Mouse (Mus musculus) intestine, postnatal 0 days (tissue): ENCODE measurements around the gene Fam57b. TPM values are rescaled to one million over a fixed set of nuclear protein-coding genes. Genes with fewer than 3 reads are reported as not detected.

Experiments used
- ATAC-seq: fragments of 200-750 bp; cut with Nextera tagmentation; 2 replicates; pipeline ENCODE4 v1.8.0; 2017; ENCODE audit warnings: mild to moderate bottlenecking, moderate TSS enrichment, moderate library complexity
- H3K27ac ChIP-seq: fragments of 300-500 bp; sonication (generic); 2 replicates; pipeline ENCODE4 v1.5.1; 2014; ENCODE audit warnings: mild to moderate bottlenecking, low read depth, low read length, moderate library complexity
- H3K27me3 ChIP-seq: fragments of 300-500 bp; sonication (generic); replicated peaks from 2 replicates; pipeline ENCODE4 v1.6.1; 2014; ENCODE audit warnings: low read length, mixed read lengths; ENCODE audit not compliant: control insufficient read depth, insufficient read depth
- H3K36me3 ChIP-seq: fragments of 300-500 bp; sonication (generic); 2 replicates; pipeline ENCODE4 v1.6.1; 2014; ENCODE audit warnings: mild to moderate bottlenecking, moderate library complexity; ENCODE audit not compliant: control insufficient read depth, insufficient read depth
- H3K4me1 ChIP-seq: fragments of 300-500 bp; sonication (generic); replicated peaks from 2 replicates; pipeline ENCODE4 v1.6.1; 2014; ENCODE audit warnings: antibody characterized with exemption, low read length, mixed read lengths; ENCODE audit not compliant: control insufficient read depth, insufficient read depth
- H3K4me2 ChIP-seq: fragments of 300-500 bp; sonication (generic); replicated peaks from 2 replicates; pipeline ENCODE4 v1.6.1; 2014; ENCODE audit warnings: low read depth, mild to moderate bottlenecking, moderate library complexity
- H3K4me3 ChIP-seq: fragments of 300-500 bp; sonication (generic); 2 replicates; pipeline ENCODE4 v1.5.1; 2014; ENCODE audit warnings: low read depth, low read length
- H3K9ac ChIP-seq: fragments of 300-500 bp; sonication (generic); 2 replicates; pipeline ENCODE4 v1.6.1; 2014; ENCODE audit warnings: mild to moderate bottlenecking, low read depth, low read length
- H3K9me3 ChIP-seq: fragments of 300-500 bp; sonication (generic); 2 replicates; pipeline ENCODE4 v1.6.1; 2016; ENCODE audit warnings: mixed run types; ENCODE audit not compliant: control insufficient read depth
- CTCF ChIP-seq: sonication (generic); IDR thresholded peaks from 2 replicates; pipeline ENCODE4 v1.5.1; 2016; ENCODE audit warnings: low read depth, mild to moderate bottlenecking, control low read depth, antibody characterized with exemption, moderate library complexity
- WGBS: fragments of 180-500 bp; shearing (Covaris S2); extraction: QIAGEN DNeasy Blood & Tissue Kit; methylation state at CpG from one replicate; pipeline ENCODE4 v1.1.7; 2014; 5-methylcytosine and 5-hydroxymethylcytosine counted together
- polyA plus RNA-seq: library from polyadenylated mRNA; unstranded; fragments of >200 nt; fragmentation: Nextera tagmentation; extraction: Ambion mirVana; gene quantifications from 2 replicates; pipeline ENCODE4 v1.2.1, GENCODE M21; 2015

Fam57b gene
- 0.97 and 1.2 TPM in 2 replicates for polyA plus RNA-seq

DNA sequence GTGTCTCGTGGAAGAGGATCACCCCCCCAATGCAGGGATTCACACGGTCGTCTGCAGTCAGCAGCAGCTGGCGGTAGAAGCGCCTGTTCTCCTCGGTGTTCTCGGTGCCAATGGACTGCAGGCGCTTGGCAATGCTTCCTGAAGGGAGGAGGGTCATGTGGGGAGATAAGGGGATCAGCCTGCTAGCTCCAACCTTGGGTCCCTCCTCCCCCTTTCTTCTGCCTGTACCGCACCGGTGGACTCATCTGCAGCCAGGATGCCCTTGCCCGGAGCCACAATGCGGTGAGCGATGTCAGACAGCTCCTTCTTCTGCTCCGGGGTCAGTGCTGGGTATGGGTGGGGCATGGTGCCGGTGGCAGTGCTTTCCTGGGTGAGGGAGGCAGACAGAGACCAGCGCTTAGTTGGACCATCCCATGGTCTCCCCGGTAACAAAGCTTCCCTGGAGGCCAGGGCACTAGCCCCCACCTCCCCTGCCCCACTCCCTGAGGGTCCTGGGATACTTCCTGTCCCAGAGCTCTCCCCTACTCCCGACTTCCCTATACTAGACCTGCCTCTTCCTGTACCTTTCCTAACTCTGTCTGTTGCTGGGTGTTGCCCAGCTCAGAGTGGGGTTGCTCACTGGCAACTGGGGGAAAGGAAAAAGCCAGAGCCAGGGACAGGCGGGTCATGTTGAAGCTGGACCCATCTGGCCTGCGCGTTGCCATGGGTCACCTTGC lies at the start of gene Fam57b:
TSS of gene Fam57b (plus strand) at position 258 of the 716 bp plus-strand sequence.
- no peak for ATAC-seq
- Histone ChIP-seq H3K27ac (peak within 1 kb of the TSS; percentile 89), H3K27me3 (no peaks in the 10 kb centered on the region), H3K4me1 (0 out of 2 replicates have a peak, but pooled peaks cover 3% of the 10 kb centered on the region), H3K4me2 (peak within 1 kb of the TSS; percentile 85), H3K9ac (peak within 1 kb of the TSS; percentile 68), H3K4me3 (peak within 1 kb of the TSS; percentile 86), H3K36me3 (peaks cover 27% of the 10 kb centered on the region), H3K9me3 (no peaks in the 10 kb centered on the region)
- no peak for TF ChIP-seq CTCF
- WGBS, result 14% methylated on average over 21 of the region's 21 CpGs

GRCm38 (mm10) chr7:126748824-126749223 lies 48.6 kb upstream of the Fam57b start:
- H3K27ac ChIP-seq, result peak overlapping the region; percentile 76
- ATAC-seq, result peak; percentile 72
- H3K36me3 ChIP-seq, result no peaks in the 10 kb centered on the region
- TF ChIP-seq CTCF, result no peak
- 0 out of 2 replicates have a peak overlapping the region, but pooled peaks have one; percentile 6 for H3K4me2 ChIP-seq
- WGBS, result 33% methylated on average over 7 of the region's 7 CpGs
- no peaks in the 10 kb centered on the region for H3K4me1 ChIP-seq
- no peaks in the 10 kb centered on the region for H3K27me3 ChIP-seq
- no peak overlapping the region for H3K4me3 ChIP-seq
- no peak overlapping the region for H3K9ac ChIP-seq
- no peaks in the 10 kb centered on the region for H3K9me3 ChIP-seq

DNA sequence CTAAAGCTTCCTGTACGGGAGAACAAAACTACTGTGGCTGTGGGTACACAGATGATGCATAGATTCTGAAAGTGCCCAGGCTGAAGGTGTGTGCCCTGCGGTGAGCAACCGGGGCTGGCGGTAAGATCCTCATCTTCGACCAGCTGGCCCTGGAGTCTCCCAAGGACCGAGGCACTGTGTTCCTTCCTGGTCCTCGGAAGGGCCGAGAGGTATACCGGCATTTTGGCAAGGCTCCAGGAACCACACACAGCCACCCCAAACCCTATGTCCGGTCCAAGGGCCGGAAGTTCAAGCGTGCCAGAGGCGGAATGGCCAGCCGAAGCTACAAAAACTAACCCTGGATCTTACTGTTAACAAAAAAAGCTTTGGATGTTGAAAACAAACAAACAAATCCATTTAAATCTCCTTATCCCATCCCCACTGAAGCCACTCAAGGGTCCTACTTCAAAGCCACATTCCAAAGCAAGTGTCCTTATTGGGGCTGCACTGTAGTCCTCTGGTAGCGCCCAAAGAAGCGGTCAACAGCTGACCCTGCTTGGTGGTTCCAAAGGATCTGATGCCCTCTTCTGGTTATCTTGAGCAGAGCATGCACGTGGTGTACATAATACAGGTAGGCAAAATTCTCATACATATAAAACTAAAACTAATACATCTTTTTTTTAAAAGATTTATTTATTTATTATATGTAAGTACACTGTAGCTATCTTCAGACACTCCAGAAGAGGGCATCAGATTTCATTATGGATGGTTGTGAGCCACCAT lies 47.7 kb upstream of the Fam57b start:
- H3K27ac ChIP-seq, result no peak overlapping the region
- peaks cover 5% of the 10 kb centered on the region; the same call in 1 of the 2 replicates for H3K4me1 ChIP-seq
- no peak for ATAC-seq
- no peak overlapping the region for H3K4me2 ChIP-seq
- H3K36me3 ChIP-seq, result no peaks in the 10 kb centered on the region
- WGBS, result 88% methylated on average over 17 of the region's 17 CpGs
- no peak overlapping the region for H3K4me3 ChIP-seq
- peak; percentile 42 for TF ChIP-seq CTCF
- no peaks in the 10 kb centered on the region for H3K27me3 ChIP-seq
- no peak overlapping the region for H3K9ac ChIP-seq
- H3K9me3 ChIP-seq, result no peaks in the 10 kb centered on the region

DNA sequence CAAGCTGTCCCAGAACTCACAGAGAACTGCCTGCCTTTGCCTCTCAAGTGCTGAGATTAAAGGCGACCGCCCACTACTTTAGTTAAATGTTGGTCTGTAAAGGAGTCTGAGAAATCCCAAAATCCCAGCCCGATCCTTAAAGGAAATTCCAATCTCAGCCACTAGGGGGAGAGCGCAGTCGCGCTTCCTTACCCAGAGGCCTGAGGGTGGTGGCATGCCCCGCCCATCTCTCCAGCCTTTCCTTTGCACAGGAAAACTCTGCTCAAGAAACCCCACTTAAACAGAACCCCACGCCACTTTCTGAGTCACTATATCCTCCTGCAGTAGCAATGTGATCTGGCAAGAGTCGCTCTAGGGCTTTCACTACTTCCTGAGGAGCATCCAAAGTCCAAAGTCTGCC lies 42.6 kb upstream of the Fam57b start:
- ATAC-seq, result peak; percentile 62
- H3K9me3 ChIP-seq, result no peaks in the 10 kb centered on the region
- peaks cover 5% of the 10 kb centered on the region; the same call in 1 of the 2 replicates for H3K4me1 ChIP-seq
- H3K9ac ChIP-seq, result 0 out of 2 replicates have a peak overlapping the region, but pooled peaks have one; percentile 31
- WGBS, result under 1% methylated on average over 9 of the region's 9 CpGs
- H3K4me3 ChIP-seq, result peak overlapping the region; percentile 14; the same call in 1 of the 2 replicates
- TF ChIP-seq CTCF, result peak; percentile 91
- H3K36me3 ChIP-seq, result no peaks in the 10 kb centered on the region
- H3K27ac ChIP-seq, result no peak overlapping the region
- H3K27me3 ChIP-seq, result no peaks in the 10 kb centered on the region
- peak overlapping the region; percentile 40 for H3K4me2 ChIP-seq

GRCm38 (mm10) chr7:126758539-126758938 lies 38.9 kb upstream of the Fam57b start:
- Histone ChIP-seq H3K9ac (no peak overlapping the region), H3K4me2 (no peak overlapping the region)

GRCm38 (mm10) chr7:126759050-126759671 lies 38.3 kb upstream of the Fam57b start, which contains the start of gene Mapk3:
Mapk3 (plus strand) TSS chr7:126759601.
- 1% methylated on average over 15 of the region's 38 CpGs for WGBS
- H3K4me3 ChIP-seq, result peak within 1 kb of the TSS; percentile 88
- H3K27me3 ChIP-seq, result no peaks in the 10 kb centered on the region
- peak within 1 kb of the TSS; percentile 95 for H3K27ac ChIP-seq
- H3K36me3 ChIP-seq, result peaks cover 23% of the 10 kb centered on the region
- ATAC-seq, result peak; percentile 66
- H3K9ac ChIP-seq, result peak within 1 kb of the TSS; percentile 83
- peak; percentile 83 for TF ChIP-seq CTCF
- H3K4me2 ChIP-seq, result peak within 1 kb of the TSS; percentile 88
- H3K9me3 ChIP-seq, result no peaks in the 10 kb centered on the region
- peaks cover 19% of the 10 kb centered on the region for H3K4me1 ChIP-seq

More at GRCm38 (mm10) chr7:126758539-126758938, 38.9 kb upstream of the Fam57b start:
- TF ChIP-seq CTCF, result no peak
- no peaks in the 10 kb centered on the region for H3K27me3 ChIP-seq
- no peak overlapping the region for H3K27ac ChIP-seq
- peaks cover 19% of the 10 kb centered on the region for H3K4me1 ChIP-seq
- H3K4me3 ChIP-seq, result no peak overlapping the region
- no peak for ATAC-seq
- no peaks in the 10 kb centered on the region for H3K9me3 ChIP-seq
- peaks cover 17% of the 10 kb centered on the region for H3K36me3 ChIP-seq
- WGBS, result 72% methylated on average over 7 of the region's 7 CpGs
